Mouse (Mus musculus) embryo, embryonic 10.5 days (tissue): Measurements from ENCODE around the gene Tal1.

ENCODE experiments used
- DNase-seq: peaks from one replicate; pipeline ENCODE4 v3.0.0-alpha.2; 2015; ENCODE audit warnings: low spot score

The Tal1 gene

GRCm38 (mm10) chr4:115113266-115113665, 57.0 kb downstream of the Tal1 start:
- no peak for DNase-seq

DNA sequence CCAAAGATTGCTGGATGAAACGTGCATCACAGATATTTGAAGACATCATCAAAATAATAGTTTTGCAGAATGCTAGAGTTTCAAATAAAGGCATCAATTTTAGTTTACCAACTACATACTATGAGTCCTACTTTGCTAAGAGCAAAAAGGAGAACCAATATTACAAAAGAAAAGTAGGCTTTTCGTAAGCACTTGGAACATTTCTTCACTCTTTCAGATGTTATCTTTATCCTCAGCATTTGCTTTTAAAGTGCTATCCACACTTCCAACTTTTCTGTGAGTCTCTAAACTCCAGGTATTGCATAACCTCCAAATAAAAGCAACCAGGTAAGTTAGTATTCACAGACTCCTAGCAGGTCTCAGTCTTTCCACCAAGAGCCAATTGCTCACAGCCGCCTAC, 63.4 kb downstream of the Tal1 start:
- no peak for DNase-seq

DNA sequence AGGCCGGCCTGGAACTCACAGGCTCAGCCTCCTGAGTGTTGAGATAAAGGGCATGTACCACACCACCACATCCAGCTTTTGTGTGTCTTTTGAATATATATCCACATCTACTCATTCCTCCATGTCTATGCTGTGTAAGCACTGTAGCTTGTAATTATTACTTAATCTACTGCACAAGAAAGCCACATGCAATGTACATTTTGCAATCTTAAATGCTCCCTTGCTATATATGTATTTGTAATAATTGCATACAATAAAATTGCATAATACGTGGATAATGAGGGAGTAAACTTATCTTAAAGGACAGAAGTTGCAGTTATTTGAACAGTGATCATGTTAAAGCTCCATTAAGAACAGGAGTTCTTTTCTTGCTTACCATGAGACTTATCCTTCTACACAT, 64.9 kb downstream of the Tal1 start:
- DNase-seq: no peak
